Mouse (Mus musculus): ENCODE measurements around the gene Brap.

GRCm38 (mm10) chr5:121724678-121725077 lies 64.3 kb downstream of the Brap start:
- TF ChIP-seq POLR2A (IDR thresholded peaks at IDR 0.05; ENCODE audit: borderline replicate concordance, extremely low read depth, insufficient read depth, insufficient read length, poor library complexity, severe bottlenecking) = no peak
- TF ChIP-seq CTCF (IDR thresholded peaks at IDR 0.05; ENCODE audit: borderline replicate concordance, extremely low read depth, insufficient read depth, insufficient read length) = no peak
